Mouse (Mus musculus) lung, postnatal 0 days (tissue): ENCODE results near the gene Arid2. TPM values are rescaled to one million over a fixed set of nuclear protein-coding genes. Genes with fewer than 3 reads are reported as not detected.
"Not testable (repeated sequence)": the region's sequence is repeated elsewhere in the genome, so short reads cannot be mapped to it uniquely, and the experiment has no call there.

Experiments
- ATAC-seq: fragments of 200-750 bp; cut with Nextera tagmentation; 2 replicates; pipeline ENCODE4 v1.8.0; 2017; ENCODE audit warnings: moderate library complexity
- DNase-seq: peaks from one replicate; pipeline ENCODE4 v3.0.0-alpha.2; 2016; ENCODE audit warnings: low spot score
- H3K27ac ChIP-seq: fragments of 300-500 bp; sonication (generic); 2 replicates; pipeline ENCODE4 v1.5.1; 2014; ENCODE audit warnings: antibody characterized with exemption, mild to moderate bottlenecking, low read length, mixed read lengths
- H3K27me3 ChIP-seq: fragments of 300-500 bp; sonication (generic); replicated peaks from 2 replicates; pipeline ENCODE4 v1.6.1; 2014; ENCODE audit warnings: low read length, mixed read lengths; ENCODE audit not compliant: insufficient read depth
- H3K36me3 ChIP-seq: fragments of 300-500 bp; sonication (generic); 2 replicates; pipeline ENCODE4 v1.6.1; 2014; ENCODE audit warnings: low read length, mixed read lengths; ENCODE audit not compliant: insufficient read depth
- H3K4me1 ChIP-seq: fragments of 300-500 bp; sonication (generic); 2 replicates; pipeline ENCODE4 v1.6.1; 2014; ENCODE audit warnings: antibody characterized with exemption, low read depth, low read length, mixed read lengths; ENCODE audit not compliant: insufficient read depth
- H3K4me2 ChIP-seq: fragments of 300-500 bp; sonication (generic); replicated peaks from 2 replicates; pipeline ENCODE4 v1.6.1; 2014; ENCODE audit warnings: low read depth, mild to moderate bottlenecking, low read length, moderate library complexity, mixed read lengths
- H3K4me3 ChIP-seq: fragments of 300-500 bp; sonication (generic); 2 replicates; pipeline ENCODE4 v1.5.1; 2014; ENCODE audit warnings: low read depth, low read length
- H3K9ac ChIP-seq: fragments of 300-500 bp; sonication (generic); replicated peaks from 2 replicates; pipeline ENCODE4 v1.6.1; 2014; ENCODE audit warnings: low read depth, mild to moderate bottlenecking
- H3K9me3 ChIP-seq: fragments of 300-500 bp; sonication (generic); 2 replicates; pipeline ENCODE4 v1.6.1; 2016; ENCODE audit warnings: low read length, mixed read lengths
- CTCF ChIP-seq: IDR thresholded peaks from 2 replicates; pipeline ENCODE4 v1.5.1; 2016; ENCODE audit warnings: antibody characterized with exemption, mild to moderate bottlenecking
- EP300 ChIP-seq: IDR thresholded peaks from 2 replicates; pipeline ENCODE4 v1.6.1; 2016; ENCODE audit warnings: antibody characterized with exemption, mild to moderate bottlenecking, control low read depth
- WGBS: fragments of 180-500 bp; shearing (Covaris S2); extraction: QIAGEN DNeasy Blood & Tissue Kit; methylation state at CpG from one replicate; pipeline ENCODE4 v1.1.7; 2014; 5-methylcytosine and 5-hydroxymethylcytosine counted together
- polyA plus RNA-seq: library from polyadenylated mRNA; unstranded; fragments of >200 nt; fragmentation: Nextera tagmentation; extraction: Ambion mirVana; gene quantifications from 2 replicates; pipeline ENCODE4 v1.2.1, GENCODE M21; 2015

The Arid2 gene
- 15.3 and 15.7 TPM in 2 replicates for polyA plus RNA-seq

DNA sequence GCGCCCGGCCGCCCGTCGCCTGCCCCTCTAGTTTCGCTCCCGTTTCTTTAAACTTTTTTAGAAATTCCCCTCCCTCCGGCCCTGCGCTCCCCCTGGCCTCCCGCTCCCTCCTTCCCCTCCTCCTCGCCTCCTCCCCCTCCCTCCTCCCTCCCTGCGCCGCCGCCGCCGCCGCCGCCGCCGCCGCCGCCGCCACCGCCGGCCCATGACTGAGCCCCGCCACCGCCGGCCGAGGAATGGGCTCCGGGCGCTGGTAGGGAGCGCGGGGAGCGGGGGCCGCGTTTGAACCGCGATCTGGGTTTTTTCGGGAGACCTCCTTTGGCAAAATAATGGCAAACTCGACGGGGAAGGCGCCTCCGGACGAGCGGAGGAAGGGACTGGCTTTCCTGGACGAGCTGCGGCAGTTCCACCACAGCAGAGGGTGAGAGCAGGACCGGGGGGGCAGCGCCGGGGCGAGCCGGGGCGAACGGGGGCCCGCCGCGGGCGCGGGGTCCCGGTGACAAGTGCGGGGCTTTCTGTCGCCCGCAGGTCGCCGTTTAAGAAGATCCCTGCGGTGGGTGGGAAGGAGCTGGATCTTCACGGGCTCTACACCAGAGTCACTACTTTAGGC is at the start of gene Arid2:
Arid2 (plus strand) TSS at position 150 of the 607 bp plus-strand sequence.
- peak within 1 kb of the TSS; percentile 99 for H3K9ac ChIP-seq
- peaks cover 3% of the 10 kb centered on the region; the same call in 1 of the 2 replicates for H3K36me3 ChIP-seq
- H3K4me2 ChIP-seq, result peak within 1 kb of the TSS; percentile 68
- no peaks in the 10 kb centered on the region for H3K9me3 ChIP-seq
- peak; percentile 91 for DNase-seq
- H3K27me3 ChIP-seq, result no peaks in the 10 kb centered on the region
- no peak for TF ChIP-seq CTCF
- no peak for TF ChIP-seq EP300
- peak within 1 kb of the TSS; percentile 100 for H3K27ac ChIP-seq
- H3K4me1 ChIP-seq, result peaks cover 13% of the 10 kb centered on the region
- peak; percentile 50 for ATAC-seq
- 0% methylated on average over 19 of the region's 67 CpGs for WGBS
- H3K4me3 ChIP-seq, result peak within 1 kb of the TSS; percentile 93

DNA sequence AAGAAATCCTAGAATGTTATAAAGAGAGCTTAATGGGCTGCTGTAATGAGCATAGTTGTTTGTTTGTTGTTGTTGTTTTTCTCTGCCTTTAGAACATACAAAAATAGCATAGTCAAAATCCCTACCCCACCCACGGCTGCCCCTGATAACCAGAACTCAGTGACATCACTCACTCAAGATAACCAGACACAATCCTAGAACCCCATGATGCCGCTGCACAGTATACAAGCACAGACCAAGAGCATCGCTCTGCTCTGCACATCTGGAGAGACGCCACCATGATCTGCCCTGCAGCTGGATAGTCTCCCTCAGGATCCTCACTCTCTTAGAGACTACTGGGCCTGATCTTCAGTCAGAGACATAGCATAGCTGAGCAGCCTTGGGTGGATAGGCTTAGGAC is 49.2 kb upstream of the Arid2 start:
- WGBS, result 88% methylated on average over 4 of the region's 4 CpGs
- Histone ChIP-seq H3K27ac (no peak overlapping the region), H3K36me3 (no peaks in the 10 kb centered on the region), H3K9me3 (no peaks in the 10 kb centered on the region), H3K9ac (no peak overlapping the region), H3K4me3 (no peak overlapping the region), H3K27me3 (no peaks in the 10 kb centered on the region), H3K4me2 (no peak overlapping the region), H3K4me1 (no peaks in the 10 kb centered on the region)
- ATAC-seq (no peak), DNase-seq (no peak)
- no peak for TF ChIP-seq CTCF
- no peak for TF ChIP-seq EP300

DNA sequence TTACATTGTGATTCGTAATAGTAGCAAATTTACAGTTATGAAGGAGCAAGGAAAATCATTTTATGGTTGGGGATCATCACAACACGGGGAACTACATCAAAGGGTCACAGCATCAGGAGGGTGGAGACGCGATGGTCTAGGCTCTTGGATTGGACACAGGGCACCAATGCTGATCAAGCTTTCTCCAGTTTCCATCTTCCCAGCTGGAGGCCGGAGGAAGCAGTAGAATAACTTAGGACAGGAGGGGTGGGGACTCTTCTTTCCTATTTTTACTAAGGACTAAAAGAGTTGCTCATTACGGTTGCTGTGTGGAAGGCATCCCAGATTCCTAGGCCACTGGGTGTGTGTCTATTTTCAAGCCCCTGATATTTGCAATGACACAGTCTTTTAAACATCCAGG is 43.1 kb upstream of the Arid2 start:
- no peaks in the 10 kb centered on the region for H3K4me1 ChIP-seq
- no peaks in the 10 kb centered on the region for H3K27me3 ChIP-seq
- H3K9ac ChIP-seq, result no peak overlapping the region
- no peaks in the 10 kb centered on the region for H3K36me3 ChIP-seq
- WGBS, result 88% methylated on average over 6 of the region's 6 CpGs
- H3K9me3 ChIP-seq, result no peaks in the 10 kb centered on the region
- DNase-seq (no peak), ATAC-seq (no peak)
- no peak overlapping the region for H3K27ac ChIP-seq
- H3K4me2 ChIP-seq, result no peak overlapping the region
- H3K4me3 ChIP-seq, result no peak overlapping the region
- TF ChIP-seq CTCF (no peak), EP300 (no peak)

DNA sequence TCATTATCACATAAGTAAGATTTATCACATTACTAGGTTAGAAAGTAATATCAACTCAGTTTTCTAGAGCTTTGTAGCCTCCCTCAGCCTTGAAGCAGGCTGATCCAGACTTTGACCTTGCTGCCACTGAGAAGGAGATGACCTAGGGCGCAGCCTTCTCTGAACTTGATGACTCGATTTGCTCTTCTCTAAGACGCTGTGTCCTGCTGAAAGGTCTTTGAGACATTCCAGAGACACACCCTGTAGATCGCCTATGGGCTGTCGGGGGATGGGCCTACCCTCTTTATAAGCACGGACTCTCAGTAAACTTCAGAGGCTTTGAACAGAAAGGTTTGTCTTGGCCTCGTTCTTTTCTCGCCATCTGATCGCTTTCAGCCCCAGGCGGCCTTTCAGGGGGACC is 42.6 kb upstream of the Arid2 start:
- not testable (repeated sequence) for H3K4me3 ChIP-seq, H3K4me1 ChIP-seq, H3K27me3 ChIP-seq, H3K9ac ChIP-seq, H3K4me2 ChIP-seq, H3K9me3 ChIP-seq, H3K27ac ChIP-seq, H3K36me3 ChIP-seq, ATAC-seq, DNase-seq
- 65% methylated on average over 10 of the region's 10 CpGs for WGBS

DNA sequence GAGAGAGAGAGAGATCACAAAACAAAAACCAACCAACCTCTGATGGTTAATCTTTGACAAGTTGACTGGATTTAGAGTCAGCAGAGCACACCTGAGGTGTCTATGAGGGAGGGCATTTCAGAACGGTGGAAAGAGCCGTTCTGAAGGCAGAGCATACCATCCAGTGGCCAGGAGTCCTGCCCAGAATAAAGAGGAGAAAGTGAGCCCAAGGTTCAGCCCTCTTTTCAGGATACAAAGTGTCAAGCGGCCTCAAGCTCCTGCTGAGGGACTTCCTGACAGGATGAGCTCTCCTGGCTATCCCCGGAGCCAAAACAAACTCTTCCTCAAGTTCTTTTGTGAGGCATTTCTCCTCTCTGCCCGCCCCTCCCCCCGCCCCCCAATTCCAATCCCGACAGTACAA is 33.5 kb upstream of the Arid2 start:
- 2% methylated on average over 7 of the region's 7 CpGs for WGBS
- Histone ChIP-seq H3K9me3 (no peaks in the 10 kb centered on the region), H3K4me1 (no peaks in the 10 kb centered on the region), H3K4me2 (peak overlapping the region; percentile 49), H3K4me3 (peak overlapping the region; percentile 14), H3K27ac (no peak overlapping the region), H3K27me3 (no peaks in the 10 kb centered on the region), H3K9ac (no peak overlapping the region), H3K36me3 (no peaks in the 10 kb centered on the region)
- ATAC-seq, result peak; percentile 43
- TF ChIP-seq CTCF, result no peak
- no peak for TF ChIP-seq EP300
- DNase-seq, result no peak

DNA sequence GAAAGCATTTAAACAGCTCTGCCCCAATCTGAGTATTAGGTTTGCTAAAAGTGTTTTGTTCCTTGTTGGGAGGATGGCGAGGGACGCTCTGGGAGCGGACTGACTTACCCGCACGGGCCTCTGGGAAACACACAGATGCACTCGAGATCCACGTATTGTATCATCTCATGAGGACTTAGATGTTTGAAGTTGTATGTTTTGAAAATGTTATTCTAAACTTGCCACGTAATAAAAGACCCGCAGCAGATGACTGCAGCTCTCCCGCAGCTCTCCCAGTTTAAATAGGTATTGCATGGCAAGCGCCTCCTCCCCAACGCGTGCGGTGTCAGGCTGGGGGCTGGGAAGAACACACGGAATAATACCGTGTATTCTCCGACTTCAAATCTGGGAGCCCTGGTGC is 33.0 kb upstream of the Arid2 start:
- DNase-seq (no peak), ATAC-seq (no peak)
- no peak overlapping the region for H3K9ac ChIP-seq
- no peaks in the 10 kb centered on the region for H3K36me3 ChIP-seq
- H3K4me3 ChIP-seq, result peak overlapping the region; percentile 14
- 4% methylated on average over 17 of the region's 17 CpGs for WGBS
- H3K27ac ChIP-seq, result no peak overlapping the region
- no peaks in the 10 kb centered on the region for H3K4me1 ChIP-seq
- TF ChIP-seq EP300, result no peak
- TF ChIP-seq CTCF, result no peak
- H3K27me3 ChIP-seq, result no peaks in the 10 kb centered on the region
- no peaks in the 10 kb centered on the region for H3K9me3 ChIP-seq
- peak overlapping the region; percentile 49 for H3K4me2 ChIP-seq

DNA sequence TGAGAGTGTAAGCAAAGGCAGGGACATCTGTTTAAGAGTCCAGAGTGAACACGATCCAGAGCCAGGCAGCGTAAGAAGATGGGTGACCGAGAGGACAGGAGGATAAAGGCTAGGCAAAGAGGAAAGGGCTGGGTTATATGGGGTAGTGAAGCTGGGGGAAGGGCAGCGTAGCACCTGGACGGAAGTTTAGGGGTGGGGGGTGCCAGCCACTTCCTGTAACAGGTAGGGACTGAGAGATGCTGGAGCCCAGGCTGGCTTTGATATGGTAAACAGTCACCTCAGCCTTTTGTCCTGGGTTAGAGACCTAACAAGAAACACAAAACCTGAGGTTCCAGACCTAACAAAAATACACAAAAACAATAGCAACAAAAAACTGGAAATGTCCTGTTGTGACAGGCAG is 29.5 kb upstream of the Arid2 start:
- ATAC-seq (no peak), DNase-seq (no peak)
- TF ChIP-seq CTCF (no peak), EP300 (no peak)
- no peak overlapping the region for H3K27ac ChIP-seq
- no peak overlapping the region for H3K4me3 ChIP-seq
- no peaks in the 10 kb centered on the region for H3K4me1 ChIP-seq
- 68% methylated on average over 5 of the region's 5 CpGs for WGBS
- no peaks in the 10 kb centered on the region for H3K27me3 ChIP-seq
- H3K4me2 ChIP-seq, result no peak overlapping the region
- H3K9ac ChIP-seq, result no peak overlapping the region
- H3K9me3 ChIP-seq, result peaks cover 4% of the 10 kb centered on the region
- no peaks in the 10 kb centered on the region for H3K36me3 ChIP-seq
